Mouse (Mus musculus) brown adipose tissue, adult 24 weeks (tissue): Measurements from ENCODE around the gene Zfp706. TPM values are rescaled to one million over a fixed set of nuclear protein-coding genes. Genes with fewer than 3 reads are reported as not detected.

Experiments used
- H3K27ac ChIP-seq: fragments of 200-500 bp; replicated peaks from 2 replicates; pipeline ENCODE4 v1.5.1; 2012; ENCODE audit warnings: low read depth, mild to moderate bottlenecking, low read length
- H3K4me1 ChIP-seq: fragments of 200-500 bp; 2 replicates; pipeline ENCODE4 v1.6.1; 2012; ENCODE audit warnings: low read length, mixed read lengths; ENCODE audit not compliant: control insufficient read depth, insufficient read depth, insufficient read length
- H3K4me3 ChIP-seq: fragments of 200-500 bp; 2 replicates; pipeline ENCODE4 v1.5.1; 2012; ENCODE audit warnings: low read depth, mild to moderate bottlenecking, low read length, moderate library complexity; ENCODE audit not compliant: insufficient read depth
- polyA plus RNA-seq: library from polyadenylated mRNA; stranded (reverse); fragments of >200 nt; gene quantifications from 2 replicates; pipeline ENCODE4 v1.2.4, GENCODE M21; 2012; ENCODE audit not compliant: missing spikeins, insufficient read depth, insufficient read length

Gene Zfp706
- polyA plus RNA-seq, result 112 and 114 TPM in 2 replicates

DNA sequence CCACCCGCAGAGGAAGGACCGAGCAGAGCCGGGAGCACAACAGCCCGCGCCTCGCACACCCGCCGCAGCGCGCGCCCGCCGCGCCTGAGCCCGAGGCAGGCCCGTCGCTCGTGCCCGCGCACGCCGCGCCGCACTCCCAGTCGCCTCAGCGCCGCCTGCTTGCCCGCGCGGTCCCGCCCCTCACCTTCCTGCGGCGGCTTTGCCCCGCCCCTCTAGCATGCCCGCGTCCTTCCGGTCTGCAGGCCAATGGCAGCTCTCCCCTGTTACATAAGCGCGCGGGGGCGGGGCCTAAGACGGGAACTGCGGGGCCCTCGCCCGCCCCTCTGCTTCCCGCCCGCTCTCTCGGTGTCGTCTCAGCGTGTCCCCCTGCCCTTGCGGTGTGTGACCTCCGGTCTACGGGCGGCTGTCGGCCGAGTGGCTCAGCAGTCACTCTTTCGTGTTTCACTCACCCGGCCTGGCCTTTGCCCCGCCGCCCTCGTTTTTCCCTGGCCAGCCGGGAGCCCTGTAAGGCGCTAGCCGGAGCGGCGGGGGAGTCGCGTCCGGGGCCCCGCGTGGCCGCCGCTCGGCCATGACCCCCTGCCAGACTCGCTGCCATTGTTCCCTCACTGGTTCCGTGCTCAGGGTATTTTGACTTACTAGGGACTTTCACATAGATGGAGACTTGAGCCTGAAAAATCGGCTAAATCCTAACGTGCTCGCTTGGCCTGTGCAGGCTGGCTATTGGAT lies at the start of gene Zfp706:
Gene Zfp706 (minus strand): TSS at position 541 of the 726 bp plus-strand sequence.
- peak within 1 kb of the TSS; percentile 93 for H3K4me3 ChIP-seq

DNA sequence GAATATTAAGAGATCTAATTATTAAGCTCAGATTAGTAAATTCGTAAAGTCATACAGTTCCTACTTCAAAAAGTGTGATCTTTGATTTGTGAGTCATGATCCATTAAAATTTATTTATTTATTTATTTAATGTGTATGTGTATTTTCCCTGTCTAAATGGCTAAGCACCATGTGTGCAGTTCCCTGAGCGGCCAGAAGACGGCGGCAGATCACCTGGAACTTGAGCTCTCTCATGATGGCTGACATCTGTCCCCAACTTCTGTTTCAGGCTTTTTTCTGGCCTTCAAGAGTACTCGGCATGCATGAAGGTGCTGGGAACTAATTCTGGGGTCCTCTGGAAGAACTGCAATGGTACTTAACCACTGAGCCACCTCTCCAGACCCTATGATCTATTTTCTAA lies 47.0 kb upstream of the Zfp706 start:
- Histone ChIP-seq H3K27ac (no peak overlapping the region), H3K4me3 (no peak overlapping the region), H3K4me1 (no peaks in the 10 kb centered on the region)

More for the DNA sequence above, at the start of gene Zfp706:
- H3K27ac ChIP-seq, result peak within 1 kb of the TSS; percentile 98
- H3K4me1 ChIP-seq, result peaks cover 11% of the 10 kb centered on the region

DNA sequence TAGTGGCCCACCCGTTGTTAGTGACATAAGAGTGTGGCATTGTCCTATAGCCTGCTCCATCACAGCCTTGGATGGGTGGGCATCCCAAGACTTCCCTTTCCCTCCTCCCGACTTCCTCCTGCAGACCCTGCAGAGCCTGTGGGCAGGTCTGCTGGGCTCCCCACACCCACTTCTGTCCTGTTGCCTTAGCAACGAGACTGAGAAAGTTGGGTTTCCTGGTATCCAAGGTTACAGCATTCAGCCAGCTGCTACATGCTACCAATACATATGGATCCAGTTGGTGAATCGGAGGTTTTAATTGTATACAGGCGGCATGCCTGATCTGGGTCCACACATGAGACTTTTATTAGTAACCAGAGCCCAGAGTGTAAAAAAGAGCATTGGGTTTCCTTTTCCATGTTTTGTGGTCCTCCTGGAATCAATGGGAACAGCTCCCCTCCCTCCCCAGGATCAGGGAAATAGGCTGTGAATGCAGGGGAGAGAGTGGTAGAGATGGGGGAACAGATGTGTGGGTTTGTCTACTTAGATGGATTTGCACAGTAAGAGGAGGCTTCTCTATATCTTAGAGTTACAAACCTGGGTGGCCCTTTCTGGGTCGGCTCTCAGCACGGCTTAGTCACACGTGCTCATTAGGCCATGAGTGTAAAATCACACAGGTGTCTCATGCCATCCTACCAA lies 45.7 kb upstream of the Zfp706 start:
- no peaks in the 10 kb centered on the region for H3K4me1 ChIP-seq
- H3K27ac ChIP-seq, result no peak overlapping the region
- H3K4me3 ChIP-seq, result no peak overlapping the region

DNA sequence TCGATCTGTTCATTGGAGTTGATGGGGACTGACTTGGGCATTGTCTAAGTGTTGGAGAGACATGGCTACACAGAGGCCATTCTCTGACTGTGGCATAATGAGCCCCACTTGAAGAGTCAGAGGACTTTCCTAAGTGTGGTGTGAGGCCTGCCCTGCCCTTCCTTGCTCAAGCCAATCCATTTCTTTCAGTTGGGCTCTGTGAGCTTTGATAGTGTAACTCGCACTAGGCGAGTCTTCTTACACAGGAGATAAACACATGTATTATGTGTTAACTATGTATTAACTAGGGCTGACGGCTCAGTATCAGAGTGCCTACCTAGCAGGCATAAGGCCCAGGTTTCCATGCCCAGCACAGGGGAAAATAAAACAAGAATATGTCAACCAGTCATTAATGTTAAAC lies 39.8 kb upstream of the Zfp706 start:
- no peak overlapping the region for H3K27ac ChIP-seq

DNA sequence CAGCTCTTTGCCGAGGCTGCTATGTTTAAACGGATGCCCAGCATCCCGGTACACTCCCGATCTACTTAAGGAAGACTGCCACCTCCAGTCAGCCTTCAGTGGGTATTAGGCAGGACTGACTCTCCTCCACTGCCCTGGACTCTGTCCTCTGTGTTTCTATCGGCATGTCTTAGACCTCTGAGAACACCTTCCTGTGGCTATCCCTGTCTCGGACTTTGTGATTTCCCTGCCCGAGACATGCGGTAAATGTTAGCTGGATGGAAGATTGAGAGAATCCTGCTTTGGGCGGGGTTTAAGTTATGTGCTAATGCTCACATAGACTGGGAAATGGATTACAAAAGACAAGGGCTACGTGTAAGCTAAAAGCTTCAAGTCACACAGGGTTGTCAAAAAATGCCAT lies 39.0 kb upstream of the Zfp706 start:
- Histone ChIP-seq H3K27ac (no peak overlapping the region), H3K4me3 (no peak overlapping the region), H3K4me1 (no peaks in the 10 kb centered on the region)

More for the DNA sequence above, 39.8 kb upstream of the Zfp706 start:
- H3K4me1 ChIP-seq, result no peaks in the 10 kb centered on the region
- H3K4me3 ChIP-seq, result no peak overlapping the region

DNA sequence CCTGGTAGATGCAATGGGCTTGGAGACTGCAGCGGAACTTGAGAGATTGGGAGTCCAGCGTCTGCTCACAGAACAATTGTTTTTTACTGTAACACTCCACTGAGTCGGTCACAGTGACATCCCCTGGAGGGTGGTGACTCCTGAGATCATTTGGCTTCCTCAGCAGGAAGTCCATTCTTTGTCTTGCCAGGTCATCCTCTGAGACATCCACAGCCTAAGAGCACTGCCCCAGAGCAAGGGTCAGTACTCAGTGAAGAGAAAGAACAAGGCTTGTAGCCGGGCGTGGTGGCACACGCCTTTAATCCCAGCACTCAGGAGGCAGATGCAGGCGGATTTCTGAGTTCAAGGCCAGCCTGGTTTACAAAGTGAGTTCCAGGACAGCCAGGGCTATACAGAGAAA lies 38.6 kb upstream of the Zfp706 start:
- Histone ChIP-seq H3K4me1 (no peaks in the 10 kb centered on the region), H3K4me3 (no peak overlapping the region), H3K27ac (no peak overlapping the region)

DNA sequence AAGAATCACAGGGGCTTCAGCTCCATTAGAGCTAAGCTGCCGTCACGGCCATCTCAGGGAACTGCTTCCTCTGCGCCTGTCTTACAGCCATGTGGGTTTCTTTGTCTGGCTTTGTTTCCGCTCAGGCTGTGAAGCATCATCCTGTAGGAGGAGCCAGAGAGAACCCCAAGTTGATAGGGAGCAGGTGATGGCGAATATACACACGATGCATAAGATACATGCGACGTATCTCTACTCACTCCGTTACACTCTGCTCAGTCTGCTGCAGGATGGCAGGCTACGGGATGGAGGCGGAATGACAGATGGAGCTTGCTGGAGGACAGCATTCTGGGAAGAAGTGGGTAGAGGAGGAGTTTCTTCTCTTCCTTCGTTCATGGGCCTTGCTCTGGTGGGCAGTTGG lies 37.9 kb upstream of the Zfp706 start:
- H3K27ac ChIP-seq, result no peak overlapping the region
- H3K4me1 ChIP-seq, result no peaks in the 10 kb centered on the region

DNA sequence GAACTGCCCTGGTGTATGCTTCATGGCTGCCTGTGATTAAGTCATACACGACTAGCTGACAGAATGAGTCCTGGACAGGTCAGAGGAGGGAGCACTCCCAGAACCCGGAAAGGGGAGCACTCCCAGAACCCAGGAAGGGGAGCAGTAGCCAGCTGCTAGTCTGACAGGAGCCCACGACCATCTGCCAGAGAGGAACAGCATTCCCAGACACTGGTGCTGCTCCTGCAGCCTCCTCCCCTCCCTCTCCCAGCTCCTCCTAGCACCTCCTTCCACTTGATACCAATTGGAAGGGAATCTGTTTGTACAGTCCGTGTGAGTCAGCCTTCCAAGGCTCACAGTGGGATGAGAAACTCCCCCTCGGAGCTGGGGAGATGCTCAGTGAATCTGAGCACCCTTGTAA lies 35.0 kb upstream of the Zfp706 start:
- Histone ChIP-seq H3K4me1 (no peaks in the 10 kb centered on the region), H3K4me3 (no peak overlapping the region), H3K27ac (no peak overlapping the region)

More for the DNA sequence above, 37.9 kb upstream of the Zfp706 start:
- no peak overlapping the region for H3K4me3 ChIP-seq

DNA sequence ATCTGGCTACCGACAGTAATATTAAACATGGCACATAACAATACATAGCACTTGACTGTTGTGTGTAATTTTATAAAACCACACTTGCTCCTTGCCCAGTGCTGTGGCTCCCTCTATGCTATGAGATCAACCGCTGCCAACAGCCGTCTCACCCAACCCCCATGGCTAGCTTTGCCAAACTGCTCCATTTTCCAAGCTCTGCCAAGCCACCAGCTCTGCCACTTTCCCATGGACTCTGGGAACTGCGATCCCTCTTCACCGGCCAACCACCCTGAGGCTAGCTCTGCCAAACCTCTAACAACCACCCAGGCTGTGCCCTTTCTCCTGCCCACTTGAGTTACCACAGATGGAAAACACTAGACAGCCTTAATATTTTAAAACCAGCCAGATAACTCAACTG lies 33.6 kb upstream of the Zfp706 start:
- Histone ChIP-seq H3K27ac (no peak overlapping the region), H3K4me1 (no peaks in the 10 kb centered on the region), H3K4me3 (no peak overlapping the region)

DNA sequence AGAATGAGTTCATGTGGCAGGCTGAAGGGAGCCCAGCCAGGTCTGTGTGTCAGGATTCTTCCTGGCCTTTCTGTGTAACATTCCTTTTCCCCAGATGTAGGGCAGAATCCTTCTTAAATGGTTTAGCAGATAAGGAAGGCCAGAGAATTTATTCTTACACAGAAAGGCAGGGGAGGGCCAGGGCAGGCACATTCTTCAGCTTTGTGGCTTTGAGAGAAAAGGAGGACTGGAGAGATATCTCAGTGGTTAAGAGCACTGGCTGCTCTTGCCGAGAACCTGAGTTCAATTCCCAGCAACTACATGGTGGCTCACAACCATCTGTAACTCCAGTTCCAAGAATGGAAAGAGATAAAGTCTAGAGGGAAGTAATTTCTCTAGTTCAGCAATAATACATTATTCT lies 31.1 kb upstream of the Zfp706 start:
- Histone ChIP-seq H3K27ac (no peak overlapping the region), H3K4me1 (no peaks in the 10 kb centered on the region), H3K4me3 (no peak overlapping the region)

DNA sequence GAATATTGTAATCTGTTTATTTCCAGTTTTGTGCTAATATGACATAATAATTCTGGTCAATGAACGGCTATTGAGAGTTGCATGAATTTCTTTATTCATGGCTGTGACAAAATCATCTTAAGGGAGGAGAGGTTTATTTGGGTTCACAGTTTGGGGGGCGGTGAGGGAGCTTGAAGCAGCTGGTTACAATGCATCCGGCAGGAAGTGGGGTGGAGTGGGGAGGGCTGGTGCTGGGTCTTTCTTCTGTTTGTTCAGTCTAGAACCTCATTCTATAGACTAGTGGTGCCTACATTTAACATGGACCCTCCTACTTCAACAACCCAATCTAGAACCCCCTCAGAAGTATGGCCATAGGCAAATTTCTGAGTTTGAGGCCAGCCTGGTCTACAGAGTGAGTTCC lies 30.1 kb upstream of the Zfp706 start:
- Histone ChIP-seq H3K27ac (no peak overlapping the region), H3K4me3 (no peak overlapping the region), H3K4me1 (no peaks in the 10 kb centered on the region)

DNA sequence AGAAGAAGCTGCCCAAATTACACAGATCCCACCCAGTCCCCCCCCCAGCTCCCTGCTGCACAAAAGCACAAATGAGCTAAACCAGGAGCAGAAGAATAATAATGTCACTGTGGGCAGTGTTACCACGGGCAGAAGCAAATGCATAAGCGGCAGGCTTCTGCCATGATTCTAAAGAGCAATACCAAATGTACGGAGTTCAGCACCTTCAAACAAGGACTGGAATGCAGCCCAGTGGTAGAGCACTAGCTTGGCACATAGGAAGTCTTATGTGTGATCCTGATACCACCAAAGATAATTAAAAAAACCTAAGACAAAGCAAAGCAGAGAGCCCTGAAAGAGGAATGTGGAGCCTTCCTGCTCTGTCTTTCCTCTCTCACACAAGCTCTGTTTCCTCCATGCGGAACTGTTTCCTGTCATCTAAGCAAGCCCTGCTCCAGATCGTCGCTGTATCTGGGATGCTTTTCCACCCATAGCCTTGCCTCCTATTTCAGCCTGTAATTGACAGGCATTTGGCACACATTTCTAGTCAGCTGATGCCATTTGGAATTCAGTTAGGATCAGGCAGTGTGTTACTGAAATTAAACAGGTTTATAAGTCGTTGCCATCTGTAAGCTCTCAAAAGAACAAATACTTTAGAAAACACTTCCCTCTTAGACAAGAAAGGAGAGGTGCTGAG lies 29.0 kb upstream of the Zfp706 start:
- no peaks in the 10 kb centered on the region for H3K4me1 ChIP-seq
- no peak overlapping the region for H3K27ac ChIP-seq
- H3K4me3 ChIP-seq, result no peak overlapping the region

DNA sequence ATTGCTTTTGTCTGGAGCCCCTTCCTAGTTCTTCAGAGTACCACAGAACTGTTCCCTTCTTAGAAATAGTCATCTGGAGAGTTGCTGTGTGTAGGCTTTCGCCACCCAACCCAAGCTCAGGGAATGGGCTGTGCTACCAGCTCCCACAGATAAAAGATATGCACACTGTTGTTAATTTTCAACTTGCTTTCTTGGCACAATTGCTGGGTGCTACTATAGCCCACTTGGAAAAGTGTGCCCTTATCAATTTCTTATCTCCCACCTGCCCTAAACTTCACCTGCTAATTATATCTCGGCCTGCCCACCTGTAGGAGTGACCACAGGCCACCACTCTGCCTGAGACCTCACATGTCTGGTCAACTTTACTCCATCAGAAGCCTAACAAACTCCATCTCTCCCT lies 26.6 kb upstream of the Zfp706 start:
- Histone ChIP-seq H3K4me3 (no peak overlapping the region), H3K4me1 (no peaks in the 10 kb centered on the region), H3K27ac (no peak overlapping the region)

DNA sequence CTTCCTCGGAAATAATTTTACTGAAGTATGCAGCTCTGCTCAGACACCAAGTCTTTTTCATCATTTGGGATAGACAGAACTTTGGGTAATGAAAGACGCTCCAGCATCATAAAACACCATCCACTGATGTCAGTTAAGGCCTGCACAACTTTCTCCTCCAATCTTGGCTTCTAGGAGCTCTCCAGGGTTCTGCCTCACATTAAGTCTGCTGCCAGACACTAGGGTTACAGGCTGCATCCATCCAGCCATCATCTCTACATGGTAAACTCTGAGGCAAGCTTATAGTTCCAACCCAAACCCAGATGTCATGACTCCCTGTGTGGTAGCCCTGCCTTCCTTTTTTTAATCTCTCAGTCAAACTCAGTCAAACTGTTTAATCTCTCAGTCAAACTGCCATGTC lies 25.9 kb upstream of the Zfp706 start:
- H3K27ac ChIP-seq, result no peak overlapping the region
- H3K4me3 ChIP-seq, result no peak overlapping the region
- no peaks in the 10 kb centered on the region for H3K4me1 ChIP-seq

DNA sequence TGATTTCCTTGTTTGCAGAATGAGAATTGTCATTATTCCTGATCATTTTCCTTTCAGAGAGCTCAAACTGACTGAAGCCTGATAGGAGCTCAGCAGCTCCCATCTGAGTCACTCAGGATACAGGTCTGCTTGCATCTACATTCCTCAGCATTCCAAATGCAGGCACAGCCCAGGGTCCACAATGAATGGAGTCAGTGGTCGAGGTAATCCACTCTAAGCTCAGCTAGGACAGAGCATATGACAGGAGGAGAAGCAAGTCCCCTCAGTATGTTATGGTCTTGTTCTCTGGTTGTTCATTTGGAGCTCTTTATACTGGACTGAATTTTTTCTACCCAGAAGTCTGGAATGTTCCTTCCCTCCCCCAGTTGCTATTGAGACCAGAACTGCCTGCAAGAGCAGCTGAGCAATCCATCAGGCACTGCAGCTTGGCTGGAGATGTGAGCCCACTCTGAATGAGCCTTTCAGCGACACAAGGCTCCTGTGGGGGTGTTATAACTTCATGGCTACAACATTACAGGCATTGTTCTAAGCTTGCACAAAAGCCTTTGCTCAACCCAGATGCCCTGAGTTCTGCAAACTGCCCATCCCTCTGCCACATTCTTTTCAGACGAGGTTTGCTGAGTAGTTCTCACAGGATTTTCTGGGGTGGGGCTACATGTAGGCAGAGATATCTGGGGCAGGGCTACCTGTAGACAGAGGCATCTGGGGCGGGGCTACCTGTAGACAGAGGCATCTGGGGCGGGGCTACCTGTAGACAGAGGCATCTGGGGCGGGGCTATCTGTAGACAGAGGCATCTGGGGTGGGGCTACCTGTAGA lies 24.0 kb upstream of the Zfp706 start:
- Histone ChIP-seq H3K27ac (no peak overlapping the region), H3K4me1 (no peaks in the 10 kb centered on the region), H3K4me3 (no peak overlapping the region)
